32 mouse cellular contexts compared by ENCODE assay signal in genomic region chr4:81924120-81924519, GRCm38 (mm10).
DNase-seq lines count a peak whose midpoint lies in the region; ATAC-seq and TF ChIP-seq lines count a peak whose summit lies in the region.
"Had no signal": no experiment of that assay in that cellular context is flagged by ENCODE, and none has a peak within 500 bp of the region (broad histone marks: within the 10 kb centered on the region; RNA-seq: fewer than 3 reads in every experiment).

No protein-coding gene starts in this region.

- TF ChIP-seq EP300 in lung, postnatal 0 days (IDR thresholded peaks at IDR 0.05): no peak

- no peaks in the 10 kb centered on the region for H3K9me3 ChIP-seq in forebrain, postnatal 0 days (ENCODE audit: low read length)
- H3K9me3 ChIP-seq in forebrain, embryonic 15.5 days: no peaks in the 10 kb centered on the region
- no peaks in the 10 kb centered on the region for H3K9me3 ChIP-seq in intestine, postnatal 0 days (ENCODE audit: control insufficient read depth)
- H3K9me3 ChIP-seq in intestine, embryonic 16.5 days (ENCODE audit: control insufficient read depth, low read length): no peaks in the 10 kb centered on the region
- no peaks in the 10 kb centered on the region for H3K9me3 ChIP-seq in lung, postnatal 0 days (ENCODE audit: low read length)
- H3K9me3 ChIP-seq: embryonic facial prominence, embryonic 10.5 days; embryonic facial prominence, embryonic 15.5 days; forebrain, embryonic 12.5 days; hindbrain, embryonic 15.5 days; lung, embryonic 15.5 days; megakaryocyte, embryonic 14.5 days; midbrain, embryonic 12.5 days; neural tube, embryonic 12.5 days had no signal

- H3K4me2 ChIP-seq in forebrain, postnatal 0 days (ENCODE audit: low read depth): no peak overlapping the region
- H3K4me2 ChIP-seq in forebrain, embryonic 15.5 days (replicated peaks): no peak overlapping the region
- no peak overlapping the region for H3K4me2 ChIP-seq in intestine, postnatal 0 days (replicated peaks; ENCODE audit: low read depth)
- H3K4me2 ChIP-seq in intestine, embryonic 16.5 days (ENCODE audit: low read depth, low read length): no peak overlapping the region
- H3K4me2 ChIP-seq in lung, postnatal 0 days (replicated peaks; ENCODE audit: low read depth, low read length): no peak overlapping the region
- H3K4me2 ChIP-seq: embryonic facial prominence, embryonic 15.5 days; forebrain, embryonic 12.5 days; heart, embryonic 11.5 days; hindbrain, embryonic 15.5 days; lung, embryonic 15.5 days; midbrain, embryonic 12.5 days; neural tube, embryonic 12.5 days had no signal

- no peak overlapping the region for H3K27ac ChIP-seq in forebrain, postnatal 0 days (ENCODE audit: low read depth, low read length)
- no peak overlapping the region for H3K27ac ChIP-seq in forebrain, embryonic 15.5 days (replicated peaks)
- H3K27ac ChIP-seq in intestine, postnatal 0 days (ENCODE audit: low read depth, low read length): no peak overlapping the region
- no peak overlapping the region for H3K27ac ChIP-seq in intestine, embryonic 16.5 days (ENCODE audit: low read length)
- no peak overlapping the region for H3K27ac ChIP-seq in lung, postnatal 0 days (ENCODE audit: low read length)
- H3K27ac ChIP-seq: embryonic facial prominence, embryonic 10.5 days; embryonic facial prominence, embryonic 15.5 days; forebrain, embryonic 12.5 days; hindbrain, embryonic 15.5 days; left cerebral cortex, adult 2 months; liver, embryonic 14.5 days; lung, embryonic 15.5 days; midbrain, embryonic 12.5 days; neural tube, embryonic 12.5 days had no signal

- H3K36me3 ChIP-seq in forebrain, postnatal 0 days (ENCODE audit: insufficient read depth): no peaks in the 10 kb centered on the region
- no peaks in the 10 kb centered on the region for H3K36me3 ChIP-seq in forebrain, embryonic 15.5 days
- no peaks in the 10 kb centered on the region for H3K36me3 ChIP-seq in intestine, postnatal 0 days (ENCODE audit: control insufficient read depth, insufficient read depth)
- no peaks in the 10 kb centered on the region for H3K36me3 ChIP-seq in intestine, embryonic 16.5 days (ENCODE audit: control insufficient read depth, insufficient read depth, low read length)
- no peaks in the 10 kb centered on the region for H3K36me3 ChIP-seq in lung, postnatal 0 days (ENCODE audit: insufficient read depth, low read length)
- H3K36me3 ChIP-seq: embryonic facial prominence, embryonic 10.5 days; embryonic facial prominence, embryonic 15.5 days; forebrain, embryonic 12.5 days; hindbrain, embryonic 15.5 days; lung, embryonic 15.5 days; midbrain, embryonic 12.5 days; neural tube, embryonic 12.5 days had no signal

- TF ChIP-seq CTCF in forebrain, postnatal 0 days (IDR thresholded peaks at IDR 0.05; ENCODE audit: low read depth): 0 out of 2 replicates have a peak, but pooled peaks have one; percentile 13
- peak; percentile 42 for TF ChIP-seq CTCF in intestine, postnatal 0 days (IDR thresholded peaks at IDR 0.05; ENCODE audit: low read depth)
- peak; percentile 42 for TF ChIP-seq CTCF in lung, postnatal 0 days (IDR thresholded peaks at IDR 0.05)

- H3K4me3 ChIP-seq in forebrain, postnatal 0 days (ENCODE audit: low read depth, low read length): no peak overlapping the region
- no peak overlapping the region for H3K4me3 ChIP-seq in forebrain, embryonic 15.5 days
- H3K4me3 ChIP-seq in intestine, postnatal 0 days (ENCODE audit: low read depth, low read length): no peak overlapping the region
- no peak overlapping the region for H3K4me3 ChIP-seq in intestine, embryonic 16.5 days (ENCODE audit: low read length)
- no peak overlapping the region for H3K4me3 ChIP-seq in lung, postnatal 0 days (ENCODE audit: low read depth, low read length)
- H3K4me3 ChIP-seq: embryonic facial prominence, embryonic 10.5 days; embryonic facial prominence, embryonic 15.5 days; forebrain, embryonic 12.5 days; hindbrain, embryonic 15.5 days; left cerebral cortex, adult 2 months; lung, embryonic 15.5 days; megakaryocyte, embryonic 14.5 days; midbrain, embryonic 12.5 days; myocyte; neural tube, embryonic 12.5 days had no signal

- no peak overlapping the region for H3K9ac ChIP-seq in forebrain, postnatal 0 days
- H3K9ac ChIP-seq in forebrain, embryonic 15.5 days (replicated peaks): no peak overlapping the region
- no peak overlapping the region for H3K9ac ChIP-seq in intestine, postnatal 0 days (ENCODE audit: low read depth, low read length)
- H3K9ac ChIP-seq in intestine, embryonic 16.5 days (ENCODE audit: low read depth, low read length): no peak overlapping the region
- no peak overlapping the region for H3K9ac ChIP-seq in lung, postnatal 0 days (replicated peaks; ENCODE audit: low read depth)
- H3K9ac ChIP-seq: embryonic facial prominence, embryonic 15.5 days; forebrain, embryonic 12.5 days; hindbrain, embryonic 15.5 days; liver, embryonic 14.5 days; lung, embryonic 15.5 days; midbrain, embryonic 12.5 days; neural tube, embryonic 12.5 days had no signal

- ATAC-seq in forebrain, postnatal 0 days: no peak; the same call in 1 of the 2 replicates
- ATAC-seq in forebrain, embryonic 15.5 days (replicated peaks): no peak
- ATAC-seq in intestine, postnatal 0 days: no peak
- ATAC-seq in intestine, embryonic 16.5 days: no peak
- no peak for ATAC-seq in lung, postnatal 0 days
- ATAC-seq: CD4-positive, CD25-positive, alpha-beta regulatory T cell, adult 4 months had no signal

- no peak for DNase-seq in forebrain, postnatal 0 days
- DNase-seq in lung, postnatal 0 days (ENCODE audit: low spot score): no peak
- no peak for DNase-seq in lung, adult 18-20 months
- no peak for DNase-seq in cerebellum, postnatal 10 days
- no peak for DNase-seq in frontal cortex, postnatal 36 days (ENCODE audit: low spot score in 2 of 2)
- DNase-seq: adrenal gland, adult 8-10 months; cerebellum, adult 9-10 months; gastrocnemius, postnatal 10 days; kidney, adult 8-10 months; kidney, postnatal 14 days; left cerebral cortex, postnatal 4 days; lung, postnatal 4 days; right cerebral cortex, adult 18-20 months; spleen, adult 18-20 months; thymus, adult 18-20 months; thymus, postnatal 25 days had no signal

- no peaks in the 10 kb centered on the region for H3K4me1 ChIP-seq in forebrain, postnatal 0 days (ENCODE audit: insufficient read depth)
- no peaks in the 10 kb centered on the region; the same call in 1 of the 2 replicates for H3K4me1 ChIP-seq in forebrain, embryonic 15.5 days
- H3K4me1 ChIP-seq in intestine, postnatal 0 days (replicated peaks; ENCODE audit: control insufficient read depth, insufficient read depth, low read length): no peaks in the 10 kb centered on the region
- H3K4me1 ChIP-seq in intestine, embryonic 16.5 days (ENCODE audit: control insufficient read depth, insufficient read depth, low read length): no peaks in the 10 kb centered on the region
- H3K4me1 ChIP-seq in lung, postnatal 0 days (ENCODE audit: insufficient read depth, low read depth, low read length): no peaks in the 10 kb centered on the region
- H3K4me1 ChIP-seq: megakaryocyte, embryonic 14.5 days; neural tube, embryonic 12.5 days had no signal

- H3K27me3 ChIP-seq in forebrain, postnatal 0 days (ENCODE audit: insufficient read depth, low read length): no peaks in the 10 kb centered on the region
- no peaks in the 10 kb centered on the region for H3K27me3 ChIP-seq in forebrain, embryonic 15.5 days
- H3K27me3 ChIP-seq in intestine, postnatal 0 days (replicated peaks; ENCODE audit: control insufficient read depth, insufficient read depth, low read length): no peaks in the 10 kb centered on the region
- no peaks in the 10 kb centered on the region for H3K27me3 ChIP-seq in intestine, embryonic 16.5 days (replicated peaks; ENCODE audit: control insufficient read depth, insufficient read depth, low read length)
- H3K27me3 ChIP-seq in lung, postnatal 0 days (replicated peaks; ENCODE audit: insufficient read depth, low read length): no peaks in the 10 kb centered on the region
- H3K27me3 ChIP-seq: embryonic facial prominence, embryonic 15.5 days; forebrain, embryonic 12.5 days; hindbrain, embryonic 15.5 days; lung, embryonic 15.5 days; megakaryocyte, embryonic 14.5 days; midbrain, embryonic 12.5 days; neural tube, embryonic 12.5 days had no signal

- WGBS in forebrain, postnatal 0 days: 89% methylated on average over 1 of the region's 1 CpGs
- 68% methylated on average over 1 of the region's 1 CpGs for WGBS in forebrain, embryonic 15.5 days
- WGBS in intestine, postnatal 0 days: 88% methylated on average over 1 of the region's 1 CpGs
- WGBS in intestine, embryonic 16.5 days: 88% methylated on average over 1 of the region's 1 CpGs
- WGBS in lung, postnatal 0 days: 96% methylated on average over 1 of the region's 1 CpGs
